Mouse (Mus musculus): ENCODE results near the gene Cenpf. TPM values are rescaled to one million over a fixed set of nuclear protein-coding genes. Genes with fewer than 3 reads are reported as not detected.

The Cenpf gene
- total RNA-seq, 2 experiments from 2014 or later, result 449 to 652 TPM

Other genes with a start within 250 kb of the Cenpf start
- gene Ptpn14, start 40.2 kb upstream of the Cenpf start, total RNA-seq (2015; ENCODE audit: low replicate concordance), result under 0.01 and 0.36 TPM in 2 replicates
- 0.13 TPM in 1 of 2 replicates, not detected in the other for gene Ptpn14, start 40.2 kb upstream of the Cenpf start, total RNA-seq (2017; ENCODE audit: low replicate concordance)
- gene Smyd2, start 234.3 kb upstream of the Cenpf start, total RNA-seq (2015; ENCODE audit: low replicate concordance), result 6.3 and 13.0 TPM in 2 replicates
- 8.1 and 9.6 TPM in 2 replicates for gene Smyd2, start 234.3 kb upstream of the Cenpf start, total RNA-seq (2017; ENCODE audit: low replicate concordance)